Mouse (Mus musculus): Measurements from ENCODE around the gene Gm3625.
"Not testable (repeated sequence)": the region's sequence is repeated elsewhere in the genome, so short reads cannot be mapped to it uniquely, and the experiment has no call there.

The Gm3625 gene

DNA sequence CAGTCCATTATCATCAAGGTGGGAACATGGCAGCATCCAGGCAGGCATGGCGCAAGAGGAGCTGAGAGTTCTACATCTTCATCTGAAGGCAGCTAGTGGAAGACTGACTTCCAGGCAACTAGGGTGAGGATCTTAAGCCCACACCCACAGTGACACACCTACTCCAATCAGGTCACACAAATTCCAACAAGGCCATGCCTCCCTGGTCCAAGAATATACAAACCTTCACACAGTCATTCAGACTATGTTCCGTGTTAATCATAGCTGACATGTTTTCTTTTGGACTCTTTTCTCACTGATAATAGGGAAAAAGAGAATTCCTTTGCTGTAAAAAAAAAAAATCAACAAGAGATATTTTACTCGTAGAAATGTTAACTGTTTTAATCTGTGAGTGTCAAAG lies 39.0 kb downstream of the Gm3625 start:
- DNase-seq = not testable (repeated sequence)

DNA sequence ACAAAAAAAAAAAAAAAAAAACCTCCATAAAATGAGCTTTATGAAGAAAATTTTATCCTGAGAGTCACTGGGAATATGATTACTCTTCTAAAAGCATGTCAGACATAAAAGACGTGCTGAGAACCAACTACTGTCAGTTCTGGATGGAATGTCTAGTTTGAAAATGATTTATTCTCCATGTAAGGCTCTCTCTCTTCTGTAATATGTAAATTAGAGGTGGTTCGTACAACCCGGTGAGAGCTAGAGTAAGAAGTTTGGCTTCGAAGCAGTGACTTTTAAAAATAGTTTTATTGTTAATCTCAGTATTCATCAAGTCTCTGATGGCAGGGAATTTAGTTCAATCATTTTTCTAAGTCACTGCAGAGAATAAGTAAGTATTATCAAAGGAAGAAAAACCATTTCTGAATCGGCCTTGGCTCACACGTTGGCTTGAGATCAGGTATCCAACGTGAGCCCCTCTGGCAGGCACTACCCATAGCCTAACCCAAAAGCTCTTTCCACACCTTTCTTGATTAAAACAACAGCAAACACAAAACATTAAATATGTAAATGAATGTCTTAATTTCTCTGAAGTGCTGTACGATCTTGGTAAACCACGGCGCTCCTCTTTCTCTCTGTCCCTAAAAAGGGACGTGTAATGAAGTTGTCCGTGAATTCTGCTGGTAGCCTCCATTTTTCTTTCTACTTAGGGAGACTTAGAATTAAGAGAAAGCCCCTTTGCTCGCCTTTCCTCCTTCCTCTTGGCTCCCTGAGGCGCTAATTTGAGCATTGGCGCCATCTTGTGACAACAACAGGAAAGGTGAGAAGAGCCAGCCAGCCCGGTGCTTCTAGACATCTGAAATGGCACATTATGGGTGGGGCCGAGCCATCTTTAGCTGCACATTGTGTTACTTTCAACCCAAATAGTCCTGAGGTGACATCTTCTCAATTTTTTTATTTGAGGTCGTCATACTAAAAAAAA lies 44.4 kb downstream of the Gm3625 start:
- peak; percentile 83 for DNase-seq

DNA sequence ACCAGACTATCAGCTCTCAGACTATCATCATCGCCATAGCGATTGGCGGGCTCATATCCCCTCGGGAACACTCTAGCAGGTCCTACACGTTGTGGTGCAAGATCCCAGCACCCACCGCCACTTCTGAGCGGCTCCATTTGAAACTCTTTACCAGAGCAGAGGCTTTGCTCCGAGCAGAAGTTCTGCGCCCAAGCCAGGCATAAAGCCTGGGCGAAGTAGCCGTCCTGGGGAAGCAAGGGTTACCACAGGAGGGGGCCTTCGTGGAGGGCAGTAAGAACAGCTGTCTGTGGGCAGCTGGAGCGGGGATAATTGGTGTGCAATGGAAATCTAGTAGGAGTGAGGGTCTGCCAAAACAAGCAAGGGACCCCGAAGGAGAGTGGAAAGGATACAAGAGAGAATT lies 45.2 kb downstream of the Gm3625 start:
- DNase-seq = no peak

DNA sequence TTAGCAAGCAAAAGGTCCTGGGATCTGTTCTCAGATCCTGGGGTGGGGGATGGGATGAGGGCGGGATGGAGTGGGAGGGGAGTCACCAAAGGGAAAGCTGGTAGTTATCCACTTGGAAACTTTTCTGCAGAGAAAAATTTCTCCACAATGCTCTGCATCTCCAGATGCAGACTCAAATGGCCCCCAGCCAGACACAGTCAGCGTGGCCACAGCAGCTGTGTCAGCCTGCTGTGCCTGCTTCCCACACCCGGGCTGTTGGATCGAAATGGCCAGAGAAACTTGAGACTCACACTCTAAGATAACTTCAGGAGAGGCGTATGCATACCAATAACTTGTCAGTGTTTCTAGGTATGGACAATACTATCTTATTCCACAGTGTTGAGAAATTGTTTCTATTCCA lies 46.2 kb downstream of the Gm3625 start:
- DNase-seq = no peak

DNA sequence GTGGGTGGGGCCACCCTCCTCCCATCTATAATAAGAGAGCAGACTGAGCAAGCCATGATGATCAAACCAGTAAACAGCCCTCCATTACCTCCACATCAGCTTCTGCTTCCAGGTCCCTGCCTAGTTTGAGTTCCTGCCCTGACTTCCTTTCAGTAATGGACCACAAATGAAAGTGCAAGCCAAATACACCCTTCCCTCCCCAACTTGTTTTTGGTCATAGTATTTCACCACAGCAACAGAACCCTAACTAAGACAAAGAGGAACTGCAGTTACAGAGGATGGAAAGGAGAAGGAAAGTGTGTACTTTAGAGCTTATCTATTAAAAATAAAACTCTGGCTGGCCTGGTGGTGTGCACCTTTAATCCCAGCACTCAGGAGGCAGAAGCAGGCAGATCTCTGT lies 47.3 kb downstream of the Gm3625 start:
- no peak for DNase-seq

DNA sequence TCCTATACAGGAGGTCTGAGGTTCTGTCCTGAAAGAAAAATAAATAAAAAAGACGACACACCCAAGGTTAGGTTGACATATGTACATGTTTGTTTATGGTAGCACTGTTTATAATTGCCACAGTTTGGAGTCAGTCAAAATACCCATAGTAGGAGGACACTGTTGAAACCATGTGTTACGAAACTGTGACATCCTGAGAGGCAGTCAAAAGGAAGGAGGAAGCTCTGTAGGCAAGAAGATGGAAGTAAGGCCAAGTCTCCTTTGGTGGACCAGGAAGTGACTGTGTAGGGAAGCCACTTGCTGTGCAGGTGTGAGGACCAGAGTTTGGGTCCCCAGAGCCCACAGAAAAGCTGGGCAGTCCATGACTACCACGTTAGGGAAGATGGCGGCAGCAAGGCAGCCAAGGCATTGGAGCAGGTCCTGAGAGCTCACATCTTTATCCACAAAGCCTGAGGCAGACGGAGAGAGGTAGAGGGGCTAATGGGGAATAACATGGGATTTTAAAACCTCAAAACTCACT lies 48.3 kb downstream of the Gm3625 start:
- no peak for DNase-seq
